Mouse (Mus musculus) right cerebral cortex, postnatal 25 days (tissue): ENCODE measurements around the gene Rplp0.
"Not testable (repeated sequence)": the region's sequence is repeated elsewhere in the genome, so short reads cannot be mapped to it uniquely, and the experiment has no call there.

Experiments used
- DNase-seq: peaks from one replicate; pipeline ENCODE4 v3.0.0; 2022

Gene Rplp0

GRCm38 (mm10) chr5:115559237-115560101 lies at the start of gene Rplp0:
Gene Rplp0 (plus strand): TSS chr5:115559467.
- DNase-seq: peak; percentile 100

GRCm38 (mm10) chr5:115509790-115510689 lies 49.2 kb upstream of the Rplp0 start:
- no peak for DNase-seq

- no peak for DNase-seq
These were observed 46.9 kb upstream of the Rplp0 start for GRCm38 (mm10) chr5:115512375-115512774.

GRCm38 (mm10) chr5:115513246-115513645 lies 46.0 kb upstream of the Rplp0 start:
- no peak for DNase-seq

GRCm38 (mm10) chr5:115513721-115514120 lies 45.5 kb upstream of the Rplp0 start:
- no peak for DNase-seq

- DNase-seq: no peak
These were observed 44.9 kb upstream of the Rplp0 start for GRCm38 (mm10) chr5:115514346-115514745.

- no peak for DNase-seq
These were observed 44.2 kb upstream of the Rplp0 start for GRCm38 (mm10) chr5:115514896-115515587.

- DNase-seq: no peak
These were observed 43.0 kb upstream of the Rplp0 start for GRCm38 (mm10) chr5:115516081-115516907.

- DNase-seq: no peak
These were observed 42.4 kb upstream of the Rplp0 start for GRCm38 (mm10) chr5:115516908-115517307.

- no peak for DNase-seq
These were observed 41.8 kb upstream of the Rplp0 start for GRCm38 (mm10) chr5:115517501-115517900.

- not testable (repeated sequence) for DNase-seq
These were observed 41.1 kb upstream of the Rplp0 start for GRCm38 (mm10) chr5:115518214-115518613.

GRCm38 (mm10) chr5:115520325-115520869 lies 38.9 kb upstream of the Rplp0 start:
- DNase-seq: no peak

GRCm38 (mm10) chr5:115521553-115522461 lies 37.5 kb upstream of the Rplp0 start:
- no peak for DNase-seq

GRCm38 (mm10) chr5:115522531-115522930 lies 36.7 kb upstream of the Rplp0 start:
- DNase-seq: no peak

GRCm38 (mm10) chr5:115522981-115523499 lies 36.2 kb upstream of the Rplp0 start:
- DNase-seq: no peak

GRCm38 (mm10) chr5:115523971-115524370 lies 35.3 kb upstream of the Rplp0 start:
- no peak for DNase-seq

- no peak for DNase-seq
These were observed 34.8 kb upstream of the Rplp0 start for GRCm38 (mm10) chr5:115524471-115524870.

- no peak for DNase-seq
These were observed 33.9 kb upstream of the Rplp0 start for GRCm38 (mm10) chr5:115525416-115525815.

GRCm38 (mm10) chr5:115525943-115526342 lies 33.3 kb upstream of the Rplp0 start:
- no peak for DNase-seq

GRCm38 (mm10) chr5:115526456-115527202 lies 32.6 kb upstream of the Rplp0 start:
- no peak for DNase-seq
